In genomic region chr9:114585017-114585345, GRCm38 (mm10) we compare ENCODE assay signal across 9 mouse cellular contexts. TPM values are rescaled to one million over a fixed set of nuclear protein-coding genes. Genes with fewer than 3 reads are reported as not detected.
DNase-seq lines count a peak whose midpoint lies in the region; ATAC-seq lines count a peak whose summit lies in the region.
"Had no signal": no experiment of that assay in that cellular context is flagged by ENCODE, and none has a peak within 500 bp of the region (broad histone marks: within the 10 kb centered on the region; RNA-seq: fewer than 3 reads in every experiment).

No protein-coding gene starts in this region.

- ATAC-seq in hindbrain, embryonic 13.5 days (ENCODE audit: low FRiP score) = no peak
- peak; percentile 10; the same call in 1 of the 2 replicates for ATAC-seq in lung, embryonic 16.5 days (ENCODE audit: low read depth)
- no peak for ATAC-seq in cerebellum, adult (ENCODE audit: insufficient number of reproducible peaks, low FRiP score, low TSS enrichment)
- no peak for ATAC-seq in neural tube, embryonic 15.5 days (ENCODE audit: low FRiP score)

- H3K27ac ChIP-seq in hindbrain, embryonic 10.5 days = peak overlapping the region; percentile 84
- no peak overlapping the region for H3K27ac ChIP-seq in hindbrain, embryonic 13.5 days
- H3K27ac ChIP-seq in lung, embryonic 16.5 days (ENCODE audit: low read length) = peak overlapping the region; percentile 79; the same call in 1 of the 2 replicates
- H3K27ac ChIP-seq in neural tube, embryonic 15.5 days (replicated peaks) = no peak overlapping the region

- peak overlapping the region; percentile 52 for H3K4me3 ChIP-seq in hindbrain, embryonic 10.5 days
- no peak overlapping the region for H3K4me3 ChIP-seq in hindbrain, embryonic 13.5 days
- no peak overlapping the region for H3K4me3 ChIP-seq in lung, embryonic 16.5 days (ENCODE audit: low read length)
- H3K4me3 ChIP-seq in neural tube, embryonic 15.5 days (replicated peaks) = no peak overlapping the region

- 30% methylated on average over 5 of the region's 5 CpGs for WGBS in hindbrain, embryonic 10.5 days
- WGBS in hindbrain, embryonic 13.5 days = 31% methylated on average over 5 of the region's 5 CpGs
- WGBS in lung, embryonic 16.5 days = 32% methylated on average over 5 of the region's 5 CpGs
- WGBS in neural tube, embryonic 15.5 days = 37% methylated on average over 5 of the region's 5 CpGs

- no peak overlapping the region for H3K9ac ChIP-seq in hindbrain, embryonic 13.5 days
- no peak overlapping the region for H3K9ac ChIP-seq in lung, embryonic 16.5 days (ENCODE audit: low read length)
- H3K9ac ChIP-seq in neural tube, embryonic 15.5 days (replicated peaks) = no peak overlapping the region

- DNase-seq in hindbrain, embryonic 10.5 days (ENCODE audit: low spot score) = no peak
- DNase-seq in 3T3-L1 (ENCODE audit: low read depth, low spot score) (peak; percentile 39), ZHBTc4 (ENCODE audit: low read depth, low spot score) (peak; percentile 74)
- no peak for DNase-seq in right cerebral cortex, postnatal 25 days
- DNase-seq: layer of hippocampus, postnatal 36 days had no signal

- no peaks in the 10 kb centered on the region for H3K9me3 ChIP-seq in hindbrain, embryonic 10.5 days
- H3K9me3 ChIP-seq in hindbrain, embryonic 13.5 days = no peaks in the 10 kb centered on the region
- no peaks in the 10 kb centered on the region for H3K9me3 ChIP-seq in lung, embryonic 16.5 days (ENCODE audit: control insufficient read depth, low read length)
- no peaks in the 10 kb centered on the region for H3K9me3 ChIP-seq in neural tube, embryonic 15.5 days (replicated peaks)

- H3K4me2 ChIP-seq in hindbrain, embryonic 13.5 days = no peak overlapping the region
- peak overlapping the region; percentile 93; the same call in 1 of the 2 replicates for H3K4me2 ChIP-seq in lung, embryonic 16.5 days (ENCODE audit: low read depth, low read length)
- H3K4me2 ChIP-seq in neural tube, embryonic 15.5 days = no peak overlapping the region

- H3K36me3 ChIP-seq in hindbrain, embryonic 10.5 days = peaks cover 45% of the 10 kb centered on the region
- peaks cover 41% of the 10 kb centered on the region for H3K36me3 ChIP-seq in hindbrain, embryonic 13.5 days
- H3K36me3 ChIP-seq in lung, embryonic 16.5 days (ENCODE audit: control insufficient read depth, insufficient read depth, low read length) = peaks cover 21% of the 10 kb centered on the region
- H3K36me3 ChIP-seq in neural tube, embryonic 15.5 days = peaks cover 37% of the 10 kb centered on the region

- peaks cover 16% of the 10 kb centered on the region for H3K4me1 ChIP-seq in hindbrain, embryonic 10.5 days (replicated peaks)
- H3K4me1 ChIP-seq in hindbrain, embryonic 13.5 days (replicated peaks) = peaks cover 13% of the 10 kb centered on the region
- H3K4me1 ChIP-seq in lung, embryonic 16.5 days (replicated peaks; ENCODE audit: control insufficient read depth, insufficient read depth, low read length) = peaks cover 6% of the 10 kb centered on the region
- H3K4me1 ChIP-seq in neural tube, embryonic 15.5 days = peaks cover 11% of the 10 kb centered on the region

- no peaks in the 10 kb centered on the region for H3K27me3 ChIP-seq in hindbrain, embryonic 10.5 days (ENCODE audit: insufficient read depth, poor library complexity, severe bottlenecking)
- H3K27me3 ChIP-seq in hindbrain, embryonic 13.5 days = 0 out of 2 replicates have a peak, but pooled peaks cover 3% of the 10 kb centered on the region
- no peaks in the 10 kb centered on the region for H3K27me3 ChIP-seq in lung, embryonic 16.5 days (ENCODE audit: control insufficient read depth, insufficient read depth, low read depth, low read length)
- no peaks in the 10 kb centered on the region for H3K27me3 ChIP-seq in neural tube, embryonic 15.5 days (replicated peaks)

RNA-seq across cellular contexts. Expression of gene Trim71, which starts 20.8 kb away (rescaled TPM):
- polyA plus RNA-seq in hindbrain, embryonic 10.5 days (2016; fragmentation: Nextera tagmentation; extraction: Ambion mirVana) = 3.8 and 8.3 TPM in 2 replicates
- polyA plus RNA-seq in hindbrain, embryonic 13.5 days (2015; fragmentation: Nextera tagmentation; extraction: Ambion mirVana) = 0.50 and 0.53 TPM in 2 replicates
- 0.79 and 0.87 TPM in 2 replicates for polyA plus RNA-seq in lung, embryonic 16.5 days (2015; fragmentation: Nextera tagmentation; extraction: Ambion mirVana)
- polyA plus RNA-seq in neural tube, embryonic 15.5 days (2015; fragmentation: Nextera tagmentation; extraction: Ambion mirVana) = 0.35 and 0.54 TPM in 2 replicates

RNA-seq across cellular contexts. Expression of gene Cnot10, which starts 55.0 kb away (rescaled TPM):
- 67.4 and 68.7 TPM in 2 replicates for polyA plus RNA-seq in hindbrain, embryonic 10.5 days (2016; fragmentation: Nextera tagmentation; extraction: Ambion mirVana)
- 54.7 and 59.0 TPM in 2 replicates for polyA plus RNA-seq in hindbrain, embryonic 13.5 days (2015; fragmentation: Nextera tagmentation; extraction: Ambion mirVana)
- polyA plus RNA-seq in lung, embryonic 16.5 days (2015; fragmentation: Nextera tagmentation; extraction: Ambion mirVana) = 64.4 and 64.7 TPM in 2 replicates
- polyA plus RNA-seq in neural tube, embryonic 15.5 days (2015; fragmentation: Nextera tagmentation; extraction: Ambion mirVana) = 54.2 and 57.8 TPM in 2 replicates

Comparison
In these comparisons a context has a peak if more than half of its experiments do, and no peak if none do; other contexts are left out.
1. H3K27ac ChIP-seq: peak in hindbrain, embryonic 10.5 days (single experiment) and lung, embryonic 16.5 days (single experiment); none in hindbrain, embryonic 13.5 days (single experiment) and neural tube, embryonic 15.5 days (single experiment).
2. DNase-seq: peak in 3T3-L1 (single experiment) and ZHBTc4 (single experiment); none in hindbrain, embryonic 10.5 days (single experiment) and right cerebral cortex, postnatal 25 days (single experiment).